Comparison of ENCODE assay signal across 9 mouse cellular contexts in genomic region chr11:77931541-77932433, GRCm38 (mm10). TPM values are rescaled to one million over a fixed set of nuclear protein-coding genes. Genes with fewer than 3 reads are reported as not detected.
A peak's percentile ranks its signal among the peaks of the same experiment; 100 is the strongest.
DNase-seq lines count a peak whose midpoint lies in the region; ATAC-seq and TF ChIP-seq lines count a peak whose summit lies in the region.
"Had no signal": no experiment of that assay in that cellular context is flagged by ENCODE, and none has a peak within 500 bp of the region (broad histone marks: within the 10 kb centered on the region; RNA-seq: fewer than 3 reads in every experiment).

No protein-coding gene starts in this region.

- TF ChIP-seq CTCF in midbrain, postnatal 0 days (IDR thresholded peaks at IDR 0.05), result no peak

- H3K36me3 ChIP-seq in kidney, embryonic 14.5 days (ENCODE audit: control insufficient read depth, insufficient read depth, low read length), result no peaks in the 10 kb centered on the region
- H3K36me3 ChIP-seq in embryonic facial prominence, embryonic 11.5 days (replicated peaks; ENCODE audit: control insufficient read depth, insufficient read depth, low read depth, low read length), result no peaks in the 10 kb centered on the region
- H3K36me3 ChIP-seq in hindbrain, embryonic 16.5 days (ENCODE audit: control insufficient read depth, insufficient read depth, low read length), result no peaks in the 10 kb centered on the region
- H3K36me3 ChIP-seq in midbrain, postnatal 0 days (ENCODE audit: insufficient read depth, low read length), result peaks cover 3% of the 10 kb centered on the region; the same call in 1 of the 2 replicates

- no peak for ATAC-seq in kidney, embryonic 14.5 days (ENCODE audit: low FRiP score, low TSS enrichment)
- no peak for ATAC-seq in embryonic facial prominence, embryonic 11.5 days (replicated peaks; ENCODE audit: insufficient number of reproducible peaks, low FRiP score, low TSS enrichment, low read depth)
- no peak for ATAC-seq in hindbrain, embryonic 16.5 days
- no peak for ATAC-seq in midbrain, postnatal 0 days (ENCODE audit: low FRiP score)

- peak overlapping the region; percentile 53 for H3K4me3 ChIP-seq in kidney, embryonic 14.5 days (ENCODE audit: low read length)
- peak overlapping the region; percentile 50 for H3K4me3 ChIP-seq in embryonic facial prominence, embryonic 11.5 days (ENCODE audit: low read depth, low read length)
- H3K4me3 ChIP-seq in hindbrain, embryonic 16.5 days (ENCODE audit: low read length), result peak overlapping the region; percentile 67
- peak overlapping the region; percentile 88 for H3K4me3 ChIP-seq in midbrain, postnatal 0 days (ENCODE audit: low read depth, low read length)

- no peak for DNase-seq in kidney, adult 18-20 months
- DNase-seq in embryonic facial prominence, embryonic 11.5 days (ENCODE audit: low spot score), result peak; percentile 23
- no peak for DNase-seq in midbrain, postnatal 0 days (ENCODE audit: low spot score)
- DNase-seq in urinary bladder, postnatal 25 days (ENCODE audit: low spot score), result no peak
- DNase-seq in adrenal gland, adult 2 months, result no peak
- no peak for DNase-seq in thymus, adult 18-20 months
- DNase-seq: adrenal gland, postnatal 25 days had no signal

- no peak overlapping the region for H3K27ac ChIP-seq in kidney, embryonic 14.5 days (ENCODE audit: low read depth, low read length)
- H3K27ac ChIP-seq in embryonic facial prominence, embryonic 11.5 days (replicated peaks; ENCODE audit: low read depth, low read length), result no peak overlapping the region
- H3K27ac ChIP-seq in hindbrain, embryonic 16.5 days (ENCODE audit: low read depth, low read length), result peak overlapping the region; percentile 89
- H3K27ac ChIP-seq in midbrain, postnatal 0 days (ENCODE audit: low read depth, low read length), result peak overlapping the region; percentile 84

- H3K27me3 ChIP-seq in kidney, embryonic 14.5 days (ENCODE audit: control insufficient read depth, insufficient read depth, low read length), result peaks cover 72% of the 10 kb centered on the region
- H3K27me3 ChIP-seq in embryonic facial prominence, embryonic 11.5 days (ENCODE audit: control insufficient read depth, insufficient read depth, low read length), result peaks cover 40% of the 10 kb centered on the region
- no peaks in the 10 kb centered on the region for H3K27me3 ChIP-seq in hindbrain, embryonic 16.5 days (replicated peaks; ENCODE audit: control insufficient read depth, insufficient read depth, low read length)
- H3K27me3 ChIP-seq in midbrain, postnatal 0 days (ENCODE audit: insufficient read depth, low read length), result no peaks in the 10 kb centered on the region; the same call in 1 of the 2 replicates

- WGBS in kidney, embryonic 14.5 days, result 1% methylated on average over 41 of the region's 41 CpGs
- WGBS in embryonic facial prominence, embryonic 11.5 days, result 1% methylated on average over 41 of the region's 41 CpGs
- 2% methylated on average over 41 of the region's 41 CpGs for WGBS in hindbrain, embryonic 16.5 days
- 3% methylated on average over 41 of the region's 41 CpGs for WGBS in midbrain, postnatal 0 days

- H3K4me1 ChIP-seq in kidney, embryonic 14.5 days (ENCODE audit: control insufficient read depth, insufficient read depth, low read length), result peaks cover 10% of the 10 kb centered on the region; the same call in 1 of the 2 replicates
- H3K4me1 ChIP-seq in embryonic facial prominence, embryonic 11.5 days (ENCODE audit: control insufficient read depth, insufficient read depth, low read length), result no peaks in the 10 kb centered on the region; the same call in 1 of the 2 replicates
- peaks cover 50% of the 10 kb centered on the region for H3K4me1 ChIP-seq in hindbrain, embryonic 16.5 days (ENCODE audit: control insufficient read depth, insufficient read depth, low read depth, low read length)
- H3K4me1 ChIP-seq in midbrain, postnatal 0 days (ENCODE audit: insufficient read depth, low read length), result peaks cover 3% of the 10 kb centered on the region; the same call in 1 of the 2 replicates

- no peak overlapping the region for H3K9ac ChIP-seq in kidney, embryonic 14.5 days (ENCODE audit: low read depth, low read length)
- no peak overlapping the region; the same call in 1 of the 2 replicates for H3K9ac ChIP-seq in embryonic facial prominence, embryonic 11.5 days (replicated peaks; ENCODE audit: low read length)
- H3K9ac ChIP-seq in hindbrain, embryonic 16.5 days (ENCODE audit: low read depth, low read length), result peak overlapping the region; percentile 73
- H3K9ac ChIP-seq in midbrain, postnatal 0 days (replicated peaks; ENCODE audit: low read length, poor library complexity, severe bottlenecking), result peak overlapping the region; percentile 92

- peak overlapping the region; percentile 98 for H3K4me2 ChIP-seq in kidney, embryonic 14.5 days (replicated peaks; ENCODE audit: low read depth, low read length)
- peak overlapping the region; percentile 99 for H3K4me2 ChIP-seq in embryonic facial prominence, embryonic 11.5 days (ENCODE audit: low read depth, low read length)
- peak overlapping the region; percentile 78 for H3K4me2 ChIP-seq in hindbrain, embryonic 16.5 days (ENCODE audit: low read length)
- H3K4me2 ChIP-seq in midbrain, postnatal 0 days (ENCODE audit: low read depth, low read length, poor library complexity, severe bottlenecking), result peak overlapping the region; percentile 82

- no peaks in the 10 kb centered on the region for H3K9me3 ChIP-seq in kidney, embryonic 14.5 days (ENCODE audit: control insufficient read depth, low read length)
- H3K9me3 ChIP-seq in embryonic facial prominence, embryonic 11.5 days (replicated peaks; ENCODE audit: control insufficient read depth, low read length), result no peaks in the 10 kb centered on the region
- no peaks in the 10 kb centered on the region for H3K9me3 ChIP-seq in hindbrain, embryonic 16.5 days (ENCODE audit: control insufficient read depth, low read length)
- H3K9me3 ChIP-seq in midbrain, postnatal 0 days (ENCODE audit: low read length), result no peaks in the 10 kb centered on the region

RNA-seq across cellular contexts. Expression of gene Sez6, which starts 1.2 kb away (rescaled TPM):
- polyA plus RNA-seq in kidney, embryonic 14.5 days (2014; fragmentation: Nextera tagmentation; extraction: Ambion mirVana), result not detected in 2 replicates
- 1.5 and 2.1 TPM in 2 replicates for polyA plus RNA-seq in embryonic facial prominence, embryonic 11.5 days (2014; fragmentation: Nextera tagmentation; extraction: Ambion mirVana)
- polyA plus RNA-seq in hindbrain, embryonic 16.5 days (2015; fragmentation: Nextera tagmentation; extraction: Ambion mirVana), result 132 and 156 TPM in 2 replicates
- 160 and 173 TPM in 2 replicates for total RNA-seq in midbrain, postnatal 0 days (2014; rRNA removed)
- polyA plus RNA-seq in midbrain, postnatal 0 days (2015; fragmentation: Nextera tagmentation; extraction: Ambion mirVana), result 121 and 125 TPM in 2 replicates
- 1 to 10 TPM; 2.9 to 4.4 TPM for total RNA-seq in adrenal gland, adult 2 months (2021)
- 1.5 and 2.0 TPM in 2 replicates for polyA plus RNA-seq in adrenal gland, adult 2 months (2012; rRNA removed)

RNA-seq across cellular contexts. Expression of gene Pipox, which starts 37.9 kb away (rescaled TPM):
- polyA plus RNA-seq in kidney, embryonic 14.5 days (2014; fragmentation: Nextera tagmentation; extraction: Ambion mirVana), result 3.2 and 6.2 TPM in 2 replicates
- 2.7 and 3.0 TPM in 2 replicates for polyA plus RNA-seq in embryonic facial prominence, embryonic 11.5 days (2014; fragmentation: Nextera tagmentation; extraction: Ambion mirVana)
- polyA plus RNA-seq in hindbrain, embryonic 16.5 days (2015; fragmentation: Nextera tagmentation; extraction: Ambion mirVana), result 5.9 and 7.7 TPM in 2 replicates
- 3.4 and 3.6 TPM in 2 replicates for total RNA-seq in midbrain, postnatal 0 days (2014; rRNA removed)
- polyA plus RNA-seq in midbrain, postnatal 0 days (2015; fragmentation: Nextera tagmentation; extraction: Ambion mirVana), result 3.8 and 5.1 TPM in 2 replicates
- total RNA-seq in adrenal gland, adult 2 months (2021), result 1 to 10 TPM in 1 of 2 experiments, under 1 TPM in 1; 0.35 to 1.8 TPM
- polyA plus RNA-seq in adrenal gland, adult 2 months (2012; rRNA removed), result 3.0 and 4.3 TPM in 2 replicates

RNA-seq across cellular contexts. Expression of gene Phf12, which starts 50.8 kb away (rescaled TPM):
- polyA plus RNA-seq in kidney, embryonic 14.5 days (2014; fragmentation: Nextera tagmentation; extraction: Ambion mirVana), result 16.1 and 22.6 TPM in 2 replicates
- polyA plus RNA-seq in embryonic facial prominence, embryonic 11.5 days (2014; fragmentation: Nextera tagmentation; extraction: Ambion mirVana), result 14.5 and 16.6 TPM in 2 replicates
- 11.8 and 12.5 TPM in 2 replicates for polyA plus RNA-seq in hindbrain, embryonic 16.5 days (2015; fragmentation: Nextera tagmentation; extraction: Ambion mirVana)
- 31.6 and 53.9 TPM in 2 replicates for total RNA-seq in midbrain, postnatal 0 days (2014; rRNA removed)
- polyA plus RNA-seq in midbrain, postnatal 0 days (2015; fragmentation: Nextera tagmentation; extraction: Ambion mirVana), result 9.3 and 9.9 TPM in 2 replicates
- 10 to 100 TPM; 47.1 to 53.2 TPM for total RNA-seq in adrenal gland, adult 2 months (2021)
- polyA plus RNA-seq in adrenal gland, adult 2 months (2012; rRNA removed), result 69.1 and 70.3 TPM in 2 replicates

Comparison
In these comparisons a context has a peak if more than half of its experiments do, and no peak if none do; other contexts are left out.
1. H3K27ac ChIP-seq: peak in hindbrain, embryonic 16.5 days (single experiment) and midbrain, postnatal 0 days (single experiment); none in kidney, embryonic 14.5 days (single experiment) and embryonic facial prominence, embryonic 11.5 days (single experiment).
2. H3K9ac ChIP-seq: peak in hindbrain, embryonic 16.5 days (single experiment) and midbrain, postnatal 0 days (single experiment); none in kidney, embryonic 14.5 days (single experiment) and embryonic facial prominence, embryonic 11.5 days (single experiment).
3. RNA of gene Sez6, which starts 1.2 kb away (polyA plus RNA-seq): 132 to 156 TPM in hindbrain, embryonic 16.5 days and 121 to 125 TPM in midbrain, postnatal 0 days; 1.5 to 2.1 TPM in embryonic facial prominence, embryonic 11.5 days, 1.5 to 2.0 TPM in adrenal gland, adult 2 months and not detected in kidney, embryonic 14.5 days; every median in the first group is over 10 times any median in the second.
4. Peak in every context shown above with its lines, with median percentiles within 50 percentile points of each other: H3K4me2 ChIP-seq and H3K4me3 ChIP-seq.